Mouse (Mus musculus) CD8-positive naive resting alpha-beta T cell, adult 2 months (primary cell): Measurements from ENCODE around the gene Tiam1.

Experiments
- DNase-seq, 2 experiments: peaks; one replicate each; pipeline ENCODE4 v3.0.0; 2022; ENCODE audit warnings: low read depth in 2 of 2, low spot score in 2 of 2

The Tiam1 gene

DNA sequence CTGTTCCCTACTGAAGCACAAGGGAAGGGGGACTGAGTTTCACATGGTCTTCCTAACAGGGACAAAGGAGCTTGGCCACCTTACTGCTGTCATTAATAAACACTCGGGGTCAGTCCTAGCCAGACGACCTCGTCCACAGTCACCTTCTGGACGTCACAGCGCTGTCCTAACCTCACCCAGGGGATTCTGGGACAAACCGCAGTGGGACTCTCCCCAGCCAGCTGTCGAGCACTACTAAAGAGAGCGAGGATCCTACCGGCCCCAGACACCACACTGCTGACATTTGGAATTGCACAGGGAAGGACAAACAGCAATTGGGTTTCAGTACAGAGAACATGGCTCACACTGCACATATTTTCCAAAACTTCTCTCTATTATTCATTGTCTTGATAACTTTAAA, 292.2 kb downstream of the Tiam1 start:
- no peak for DNase-seq

DNA sequence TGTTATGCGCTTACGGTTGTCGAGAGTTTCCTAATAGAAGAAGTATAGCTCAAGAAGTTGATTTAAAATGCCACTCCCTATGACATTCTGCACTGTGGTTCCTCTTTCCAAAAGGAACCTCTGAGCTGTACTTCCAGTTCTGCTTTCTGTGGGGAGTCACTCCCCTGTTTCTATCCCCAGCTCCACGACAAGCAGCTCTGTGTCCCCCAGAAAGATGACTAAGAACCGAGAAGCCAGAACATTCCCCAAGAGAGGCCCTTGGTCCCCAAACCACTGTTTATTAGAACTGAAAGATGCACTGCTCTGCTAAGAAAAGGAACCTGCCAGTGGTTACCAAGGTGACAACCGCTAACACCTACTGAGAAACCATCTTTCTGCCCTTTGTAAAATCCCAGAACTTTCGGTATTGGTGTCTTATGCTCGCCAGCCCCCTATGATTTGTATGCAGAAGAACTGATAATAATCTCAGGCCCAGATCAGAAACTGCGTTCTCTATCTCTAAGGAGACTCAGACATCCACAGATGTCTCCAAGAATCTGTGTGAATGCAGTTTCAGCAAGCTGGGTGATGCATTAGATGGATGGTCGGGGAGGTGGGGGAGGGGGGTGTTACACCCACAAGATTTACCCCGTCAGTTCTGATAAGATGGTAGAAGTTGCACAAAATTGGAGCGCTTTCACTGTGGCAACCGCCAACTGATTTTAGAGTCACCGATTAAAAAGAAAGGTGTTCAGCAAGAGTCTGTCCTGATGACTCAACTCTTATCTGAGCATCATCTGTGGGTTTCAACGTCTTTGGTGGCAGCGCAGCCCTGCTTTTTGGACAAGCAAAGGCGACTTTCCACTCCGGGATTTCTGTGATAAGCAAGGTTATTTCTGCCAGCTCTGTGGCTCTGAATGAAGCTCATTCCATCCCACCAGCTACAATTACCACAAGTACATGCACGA, 294.6 kb downstream of the Tiam1 start:
- no peak for DNase-seq

DNA sequence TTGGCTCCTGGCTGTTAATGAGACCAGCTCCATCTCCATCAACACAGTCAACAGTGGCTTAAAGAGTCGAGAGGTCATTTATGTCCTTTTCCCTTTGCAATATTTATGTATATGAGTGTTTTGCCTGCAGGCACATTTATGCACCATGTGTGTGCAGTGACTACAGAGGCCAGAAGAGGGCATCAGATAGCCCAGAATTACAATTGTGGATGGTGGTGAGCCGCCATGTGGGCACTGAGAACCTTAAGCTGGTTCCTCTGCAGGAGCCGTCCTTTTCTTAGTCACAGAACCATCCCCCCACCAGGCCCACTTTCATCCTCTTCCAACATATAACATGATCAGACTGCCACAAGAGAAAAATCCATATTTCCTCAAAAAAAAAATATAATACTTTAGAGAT, 295.4 kb downstream of the Tiam1 start:
- DNase-seq = no peak

DNA sequence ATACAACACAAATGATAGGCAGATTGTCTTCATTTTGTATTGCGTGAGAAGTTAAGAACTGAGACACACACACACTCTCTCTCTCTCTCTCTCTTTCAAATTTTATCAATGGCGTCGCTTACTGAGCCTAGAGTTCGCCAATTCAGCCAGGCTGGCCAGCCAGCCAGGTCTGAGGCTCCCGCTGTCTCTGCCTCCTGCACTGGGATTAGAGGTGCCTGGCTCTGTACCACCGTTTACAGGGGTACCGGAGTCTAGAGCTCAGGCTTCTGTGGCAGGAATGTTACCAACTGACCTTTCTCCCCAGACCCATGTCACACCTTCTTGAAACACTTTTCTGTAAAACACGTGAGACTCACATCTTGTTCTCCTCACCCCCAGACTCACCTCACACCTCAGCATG, 298.1 kb downstream of the Tiam1 start:
- DNase-seq = no peak

DNA sequence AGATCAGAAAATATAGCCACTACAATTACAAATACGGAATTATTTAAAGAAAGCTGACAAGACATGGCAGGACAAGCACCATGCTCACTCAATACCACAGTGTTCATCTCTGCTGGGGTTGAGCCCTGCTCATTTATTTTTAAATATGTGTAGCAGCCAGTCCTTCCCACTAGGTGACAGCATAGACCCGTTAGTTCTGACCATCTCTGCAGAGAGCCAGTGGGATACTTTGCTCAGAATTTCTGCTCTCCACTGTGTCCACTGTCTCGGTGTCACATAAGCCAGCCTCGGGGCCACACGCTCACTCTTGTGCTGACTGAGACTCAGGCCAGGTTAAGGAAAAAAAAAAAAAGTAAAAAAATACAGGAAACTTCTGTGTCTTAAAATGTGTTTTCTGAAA, 299.0 kb downstream of the Tiam1 start:
- peak; percentile 32 to 39 for DNase-seq

DNA sequence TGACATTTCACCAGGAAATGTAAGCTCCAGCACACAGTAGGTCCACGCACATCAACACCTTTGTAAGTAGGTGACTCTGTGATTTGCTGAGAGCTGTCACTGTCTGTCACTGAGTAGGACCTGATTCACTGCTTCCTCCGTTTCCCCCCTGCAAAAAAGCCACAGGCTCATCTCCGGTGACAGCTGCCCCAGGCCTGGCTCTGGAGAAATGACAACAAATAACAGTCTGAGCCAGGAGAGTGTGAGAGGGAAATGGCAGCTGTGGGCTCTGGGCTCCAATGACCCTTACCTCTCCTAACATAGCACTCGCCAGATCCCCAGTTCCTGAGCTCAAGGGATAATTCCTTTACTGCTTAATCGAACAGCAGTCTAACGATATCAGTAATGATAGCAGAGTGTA, 301.7 kb downstream of the Tiam1 start:
- DNase-seq = no peak

DNA sequence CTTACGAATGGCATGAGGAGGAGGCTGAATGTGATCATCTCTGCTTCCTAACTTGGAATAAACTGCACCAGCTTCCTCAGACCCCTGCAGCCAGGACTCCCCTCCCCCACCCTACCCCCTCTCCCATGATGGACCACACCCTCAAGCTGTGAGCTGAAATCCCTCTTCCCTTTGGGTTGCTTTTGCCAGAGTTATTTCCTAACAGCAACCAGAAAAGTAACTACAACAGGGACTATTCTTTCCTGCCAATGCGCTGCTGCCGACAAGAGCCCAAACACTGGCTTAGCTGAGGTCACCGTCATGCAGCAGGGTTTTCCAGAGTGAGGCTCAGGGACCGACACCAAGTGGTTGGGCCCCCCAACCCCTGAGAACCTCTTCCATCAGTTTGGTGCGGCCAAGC, 303.2 kb downstream of the Tiam1 start:
- no peak for DNase-seq

DNA sequence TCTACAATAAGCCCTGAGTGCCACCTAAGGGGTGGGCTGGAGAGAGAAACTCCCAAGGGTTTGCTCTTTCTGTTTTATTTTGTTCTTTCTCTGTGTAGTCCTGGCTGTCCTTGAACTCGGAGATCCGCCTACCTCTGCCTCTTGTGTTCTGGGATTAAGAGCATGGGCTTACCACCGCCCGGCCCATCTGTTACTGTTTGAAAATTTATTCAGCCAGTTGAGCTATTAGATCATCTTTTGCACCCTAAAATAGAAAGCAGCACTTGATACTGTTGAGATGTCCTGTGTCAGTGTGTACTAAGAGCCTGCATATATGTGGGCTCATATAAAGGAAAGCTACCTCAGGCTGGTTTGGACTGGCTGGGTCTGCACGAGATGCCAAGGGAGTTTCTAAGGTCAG, 303.7 kb downstream of the Tiam1 start:
- DNase-seq = no peak

DNA sequence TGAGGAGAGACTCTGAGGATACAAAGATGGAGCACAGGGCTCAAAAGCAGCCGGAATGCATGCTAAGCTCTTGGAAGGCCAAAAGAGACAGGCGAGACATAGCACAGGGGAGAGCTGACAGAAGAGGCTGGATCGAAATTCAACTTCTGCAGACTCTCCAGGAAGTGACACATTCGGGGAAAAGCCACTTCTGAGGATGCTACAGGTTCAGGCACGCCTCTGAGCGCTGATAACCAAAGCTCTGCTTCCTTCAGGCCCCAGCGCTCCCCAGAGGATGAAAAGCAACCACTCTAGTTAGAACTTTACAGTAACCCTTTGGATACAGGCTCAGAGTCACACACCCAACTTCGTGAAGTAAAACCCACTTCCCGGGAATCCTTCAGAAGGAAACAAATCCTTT, 306.5 kb downstream of the Tiam1 start:
- DNase-seq = no peak

DNA sequence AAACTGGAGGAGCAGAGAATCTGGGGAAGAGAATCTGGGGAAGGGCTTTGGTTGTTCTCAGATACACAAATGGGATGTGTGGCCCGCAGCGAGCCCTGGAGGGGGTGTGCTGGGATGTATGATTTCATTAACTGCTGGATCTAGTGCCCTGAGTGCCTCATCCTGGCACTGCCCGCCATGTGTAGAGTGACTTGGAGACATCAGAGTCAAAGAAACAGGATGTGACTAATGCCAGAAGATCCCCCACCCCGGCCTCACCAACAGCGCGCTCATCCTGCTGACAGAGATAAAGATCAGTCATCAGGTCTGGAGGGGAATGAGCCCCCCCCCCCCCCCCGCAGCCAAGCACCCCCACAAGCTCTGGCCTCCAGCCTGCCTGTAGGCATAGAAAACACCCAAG, 308.0 kb downstream of the Tiam1 start:
- DNase-seq = no peak

DNA sequence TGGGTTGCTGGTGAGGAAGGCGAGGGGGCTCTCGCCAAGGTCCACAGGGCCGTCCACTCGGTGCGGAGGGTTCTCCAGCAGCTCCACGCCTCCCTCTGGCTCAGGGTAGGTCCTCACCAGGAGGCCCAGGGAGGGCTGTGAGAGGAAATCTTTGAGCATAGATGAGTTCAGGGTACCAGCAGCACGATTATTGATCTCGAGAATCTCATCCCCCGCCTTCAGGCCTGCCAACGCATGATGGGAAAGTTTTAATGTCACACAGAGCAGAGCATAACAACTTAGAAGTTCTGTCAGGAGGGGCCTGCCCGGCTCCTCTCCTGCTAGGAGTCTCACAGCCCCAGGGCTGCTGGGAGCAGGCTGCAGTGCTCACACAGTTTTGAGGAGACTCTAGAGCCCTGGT, 310.6 kb downstream of the Tiam1 start:
- no peak for DNase-seq

DNA sequence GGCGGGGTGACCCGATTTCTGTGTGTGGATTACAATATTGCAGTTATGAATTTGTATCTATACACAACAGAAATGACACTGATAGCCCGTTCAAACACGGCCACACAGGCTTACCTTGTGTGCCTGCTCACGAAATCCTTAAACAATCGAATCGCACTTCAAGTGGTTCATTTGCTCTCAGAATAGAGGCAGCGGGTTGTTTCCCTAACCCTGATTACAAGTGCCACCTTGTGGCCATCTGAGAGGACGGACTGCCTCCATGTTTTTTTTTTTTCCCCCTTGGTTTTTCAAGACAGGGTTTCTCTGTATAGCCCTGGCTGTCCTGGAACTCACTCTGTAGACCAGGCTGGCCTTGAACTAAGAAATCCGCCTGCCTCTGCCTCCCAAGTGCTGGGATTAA, 312.4 kb downstream of the Tiam1 start:
- no peak for DNase-seq

DNA sequence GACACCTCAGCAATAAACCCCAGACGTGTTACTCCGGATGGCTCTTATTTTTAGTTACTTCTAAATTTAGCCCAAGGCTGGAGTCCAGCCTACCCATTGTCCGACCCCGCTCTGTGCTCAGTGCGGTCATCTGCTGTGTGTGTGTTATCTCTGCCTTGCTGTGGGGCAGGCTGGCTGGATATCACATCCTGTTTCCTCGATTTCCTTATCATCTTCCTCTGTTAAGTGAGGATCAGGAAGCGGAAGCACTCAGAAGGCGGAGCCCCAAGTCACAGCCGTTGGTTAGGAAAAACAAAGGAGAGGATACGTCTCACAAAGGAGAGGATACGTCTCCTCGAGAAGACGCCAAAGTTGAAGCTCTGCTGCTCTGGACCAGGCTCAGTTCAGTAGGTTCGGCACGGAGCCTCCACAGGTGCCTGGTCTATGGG, 313.3 kb downstream of the Tiam1 start:
- DNase-seq = no peak

DNA sequence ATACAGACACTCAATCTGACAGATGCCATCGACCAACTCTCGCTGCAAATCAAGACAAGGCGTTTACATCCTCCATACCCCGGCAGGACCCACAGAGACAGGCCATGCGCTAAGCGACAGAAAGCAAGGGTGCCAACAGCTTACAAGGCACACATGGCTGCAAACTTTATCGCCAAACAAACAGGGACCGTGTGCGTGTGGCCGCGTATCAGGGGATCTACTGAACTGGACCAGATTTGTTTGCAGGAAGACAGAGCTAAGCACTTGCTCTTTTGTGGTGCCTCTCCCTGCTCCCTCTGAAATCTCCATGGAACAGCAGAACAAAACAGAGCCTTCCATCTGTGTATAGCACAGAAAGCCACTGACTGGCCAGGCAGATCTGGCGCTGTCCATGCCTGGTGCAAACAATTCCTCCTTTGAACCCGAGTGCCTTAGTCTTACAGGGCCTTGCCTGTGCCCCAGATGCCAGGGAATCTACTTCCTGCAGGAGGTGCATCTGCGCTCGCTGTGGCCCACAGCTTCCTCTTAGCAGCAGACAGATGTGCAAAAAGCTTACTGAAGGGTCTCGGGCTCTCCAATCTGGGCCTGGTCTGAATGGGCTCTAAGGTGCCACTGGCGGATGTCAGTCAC, 316.0 kb downstream of the Tiam1 start:
- no peak for DNase-seq

DNA sequence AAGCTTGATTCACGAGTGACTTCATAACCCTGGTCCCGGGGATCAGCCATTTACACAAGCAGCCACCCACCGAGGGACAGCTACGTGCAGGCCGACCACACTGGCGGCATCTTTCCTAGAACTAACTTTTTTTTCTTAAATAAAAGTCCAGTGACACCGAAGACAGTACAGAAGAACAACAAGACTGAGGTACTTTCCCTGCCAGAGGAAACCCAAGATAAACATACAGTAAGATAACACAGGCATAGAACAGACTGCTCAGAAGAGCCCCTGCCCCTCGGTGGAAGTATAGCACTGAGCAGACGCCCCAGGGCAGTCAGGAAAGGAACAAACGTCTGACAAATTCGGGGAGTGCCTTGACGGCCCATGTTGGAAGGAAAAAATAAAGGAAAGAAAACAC, 317.7 kb downstream of the Tiam1 start:
- no peak for DNase-seq

DNA sequence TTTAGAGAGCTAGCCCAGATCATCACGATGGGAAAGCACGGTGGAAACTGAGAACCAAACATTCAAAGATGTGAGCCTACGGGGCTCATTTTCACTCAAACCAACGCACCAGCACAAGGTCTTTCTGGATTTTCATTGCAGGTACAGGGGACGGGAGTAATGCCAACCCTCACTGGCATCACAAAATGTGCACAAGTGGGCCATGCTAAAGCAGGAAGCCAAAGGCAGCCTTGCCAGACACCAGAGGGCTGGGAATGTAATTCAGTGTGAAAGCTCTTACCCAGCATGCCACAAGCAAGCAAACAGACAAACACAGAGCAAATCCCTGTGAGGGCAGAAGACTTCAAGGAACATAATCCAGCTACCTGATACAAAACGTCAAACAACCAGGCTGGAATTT, 320.7 kb downstream of the Tiam1 start:
- no peak for DNase-seq

DNA sequence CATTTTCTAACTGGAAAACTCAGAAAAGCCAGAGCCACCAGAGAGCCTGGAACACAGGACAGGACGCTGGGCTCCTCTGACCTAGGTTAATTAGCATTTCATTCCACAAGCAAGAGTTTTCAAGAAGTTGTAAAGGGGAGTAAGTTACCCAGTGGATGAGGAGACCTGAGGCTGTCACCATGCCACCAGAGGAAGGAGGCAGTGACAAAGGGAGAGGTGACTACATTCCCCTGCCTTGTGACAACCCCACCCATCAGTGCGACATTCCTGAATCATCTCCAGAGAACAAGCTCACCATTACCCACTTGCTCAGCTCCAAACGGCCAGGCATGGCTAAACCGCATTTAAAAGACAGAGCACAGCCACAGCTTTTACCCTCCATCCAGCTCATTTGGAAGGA, 324.9 kb downstream of the Tiam1 start:
- no peak for DNase-seq

DNA sequence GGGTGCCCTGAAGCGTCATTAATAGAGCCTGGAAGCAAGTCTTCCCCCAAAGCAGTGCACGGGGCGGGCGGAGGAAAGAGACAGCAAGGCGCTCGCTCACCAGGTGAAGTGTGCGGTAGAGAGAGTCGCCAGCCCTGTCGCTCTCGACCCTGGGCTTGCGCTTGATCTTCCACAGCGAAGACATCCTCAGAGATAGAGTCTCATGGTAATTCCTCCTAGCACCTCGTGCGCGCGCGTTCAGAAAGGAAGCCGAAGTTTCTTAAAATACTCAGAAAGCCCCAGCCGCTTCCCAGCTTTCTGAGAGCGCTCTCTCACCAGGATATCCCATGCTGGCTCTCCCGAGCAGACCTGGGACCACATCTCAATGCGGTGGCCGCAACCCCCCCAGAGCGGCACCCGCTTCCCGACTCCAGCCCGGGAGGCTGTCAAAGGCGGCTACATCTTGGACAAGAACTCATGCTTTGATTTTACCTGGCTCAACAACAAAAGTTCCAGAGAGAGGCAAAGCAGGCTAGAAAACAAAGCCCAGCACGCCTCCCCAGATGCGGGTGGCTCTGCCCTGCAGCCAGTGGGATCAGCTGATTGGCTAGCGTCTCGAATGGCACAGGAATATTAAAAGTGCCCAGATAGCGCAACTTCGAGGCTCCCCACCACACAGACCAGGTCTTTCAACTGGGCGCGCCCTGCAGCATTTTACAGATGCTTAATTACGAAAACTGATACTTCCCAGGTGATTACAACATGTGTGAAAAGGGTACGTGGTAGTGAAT, 325.5 kb downstream of the Tiam1 start:
- no peak for DNase-seq

DNA sequence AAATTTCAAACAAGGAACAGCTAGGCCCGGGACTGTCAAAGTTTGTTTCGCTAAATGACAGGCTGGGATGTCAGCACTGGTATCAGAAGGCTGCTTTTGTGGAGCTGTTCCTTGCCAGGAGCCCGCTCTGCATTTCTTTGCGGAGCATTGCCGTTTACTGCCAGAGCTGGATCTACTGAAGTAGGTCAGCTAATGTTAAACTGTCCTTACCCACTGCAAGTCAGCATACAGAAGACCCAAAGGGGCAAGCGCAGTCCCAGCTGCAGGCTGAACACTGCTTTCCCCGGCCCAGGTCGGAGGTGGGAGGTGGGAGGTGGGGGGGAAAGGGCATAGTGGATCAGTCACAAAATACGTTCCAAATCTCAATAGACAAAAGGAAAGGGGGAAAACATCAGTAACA, 326.3 kb downstream of the Tiam1 start:
- DNase-seq = no peak

DNA sequence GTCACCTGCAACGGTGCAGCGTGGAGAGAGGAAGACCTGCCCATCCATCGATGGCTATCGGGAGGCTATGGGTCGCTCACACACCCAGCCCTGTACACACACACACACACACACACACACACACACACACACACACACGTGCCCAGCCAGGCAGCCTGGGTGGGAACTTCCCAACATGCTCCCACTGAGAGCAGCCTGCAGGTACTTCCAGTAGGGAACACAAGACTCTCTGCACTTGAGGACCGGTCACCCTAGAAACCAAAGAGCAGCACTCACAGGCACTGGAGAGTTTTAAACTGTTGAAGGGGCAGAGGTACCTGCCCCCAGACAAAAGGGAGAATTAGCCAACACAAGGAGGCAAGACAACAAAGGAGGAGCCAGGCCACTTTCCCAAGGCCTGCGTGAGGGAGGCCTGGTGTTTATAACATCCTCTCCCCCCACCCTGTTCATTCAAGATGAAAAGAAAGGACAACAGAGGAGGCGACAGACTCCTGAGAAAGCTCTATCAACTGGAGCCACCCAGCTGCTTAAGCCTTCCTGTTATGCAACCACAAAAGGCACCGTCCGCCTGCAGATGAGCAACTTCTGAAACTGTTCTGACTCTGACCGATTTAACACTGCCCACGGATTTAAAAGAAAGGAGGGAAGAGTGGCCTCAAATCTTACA, 326.9 kb downstream of the Tiam1 start:
- DNase-seq = no peak

DNA sequence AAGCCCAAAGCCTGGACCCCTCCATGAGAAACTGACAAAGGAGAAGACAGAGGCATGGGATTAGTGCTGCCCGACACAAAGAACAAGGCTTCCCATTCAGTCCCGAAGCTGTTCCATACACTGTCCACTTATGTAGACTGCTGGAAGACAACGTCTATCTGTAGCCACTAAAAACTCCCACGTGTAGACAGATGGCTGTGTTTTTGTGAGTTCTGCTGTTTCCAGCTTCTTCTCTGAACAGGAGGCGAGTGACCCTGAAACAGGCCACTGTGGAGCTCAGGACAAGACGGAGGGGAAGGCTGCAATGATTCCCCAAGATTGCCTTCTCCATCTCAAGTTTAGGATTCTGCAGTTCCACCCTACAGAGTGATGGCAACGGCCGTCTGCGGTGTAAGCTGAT, 330.0 kb downstream of the Tiam1 start:
- no peak for DNase-seq
